Mouse (Mus musculus) hindbrain, embryonic 12.5 days (tissue): ENCODE results near the gene Myo7a. TPM values are rescaled to one million over a fixed set of nuclear protein-coding genes. Genes with fewer than 3 reads are reported as not detected.

ENCODE experiments used
- ATAC-seq: fragments of 200-750 bp; cut with Nextera tagmentation; 2 replicates; pipeline ENCODE4 v1.8.0; 2017; ENCODE audit warnings: moderate TSS enrichment; ENCODE audit not compliant: low FRiP score
- H3K27ac ChIP-seq: fragments of 300-500 bp; sonication (generic); 2 replicates; pipeline ENCODE4 v1.5.1; 2016; ENCODE audit warnings: mild to moderate bottlenecking
- H3K27me3 ChIP-seq: fragments of 300-500 bp; sonication (generic); 2 replicates; pipeline ENCODE4 v1.6.1; 2016; ENCODE audit warnings: mild to moderate bottlenecking
- H3K36me3 ChIP-seq: fragments of 300-500 bp; sonication (generic); 2 replicates; pipeline ENCODE4 v1.6.1; 2016; ENCODE audit warnings: mild to moderate bottlenecking
- H3K4me1 ChIP-seq: fragments of 300-500 bp; sonication (generic); 2 replicates; pipeline ENCODE4 v1.6.1; 2016
- H3K4me2 ChIP-seq: fragments of 300-500 bp; sonication (generic); replicated peaks from 2 replicates; pipeline ENCODE4 v1.6.1; 2016; ENCODE audit warnings: mild to moderate bottlenecking
- H3K4me3 ChIP-seq: fragments of 300-500 bp; sonication (generic); 2 replicates; pipeline ENCODE4 v1.5.1; 2016; ENCODE audit warnings: mild to moderate bottlenecking
- H3K9ac ChIP-seq: fragments of 300-500 bp; sonication (generic); 2 replicates; pipeline ENCODE4 v1.6.1; 2016; ENCODE audit warnings: mild to moderate bottlenecking, moderate library complexity
- H3K9me3 ChIP-seq: fragments of 300-500 bp; sonication (generic); replicated peaks from 2 replicates; pipeline ENCODE4 v1.6.1; 2016; ENCODE audit warnings: mild to moderate bottlenecking
- WGBS: fragments of 180-500 bp; shearing (Covaris S2); methylation state at CpG from one replicate; pipeline ENCODE4 v1.1.7; 2016; 5-methylcytosine and 5-hydroxymethylcytosine counted together
- polyA plus RNA-seq: library from polyadenylated mRNA; unstranded; fragments of >200 nt; fragmentation: Nextera tagmentation; extraction: Ambion mirVana; gene quantifications from 2 replicates; pipeline ENCODE4 v1.2.1, GENCODE M21; 2016

The Myo7a gene
- 21.9 and 22.5 TPM in 2 replicates for polyA plus RNA-seq

GRCm38 (mm10) chr7:98119179-98119960 is at the start of gene Myo7a:
Myo7a (minus strand) TSS chr7:98119524.
- peak within 1 kb of the TSS; percentile 49 for H3K4me2 ChIP-seq
- peaks cover 12% of the 10 kb centered on the region; the same call in 1 of the 2 replicates for H3K27me3 ChIP-seq
- H3K9ac ChIP-seq, result 0 out of 2 replicates have a peak within 1 kb of the TSS, but pooled peaks have one; percentile 2
- WGBS, result 34% methylated on average over 9 of the region's 9 CpGs
- H3K4me1 ChIP-seq, result peaks cover 8% of the 10 kb centered on the region
- peak within 1 kb of the TSS; percentile 12; the same call in 1 of the 2 replicates for H3K4me3 ChIP-seq
- H3K27ac ChIP-seq, result no peak within 1 kb of the TSS
- no peaks in the 10 kb centered on the region for H3K9me3 ChIP-seq
- no peaks in the 10 kb centered on the region for H3K36me3 ChIP-seq
- ATAC-seq, result no peak

GRCm38 (mm10) chr7:98164999-98165528 is 45.7 kb upstream of the Myo7a start:
- no peaks in the 10 kb centered on the region for H3K36me3 ChIP-seq
- H3K4me3 ChIP-seq, result no peak overlapping the region
- 0 out of 2 replicates have a peak, but pooled peaks cover 3% of the 10 kb centered on the region for H3K27me3 ChIP-seq
- WGBS, result 57% methylated on average over 10 of the region's 10 CpGs
- H3K27ac ChIP-seq, result peak overlapping the region; percentile 58
- no peak overlapping the region for H3K4me2 ChIP-seq
- peak; percentile 68 for ATAC-seq
- no peaks in the 10 kb centered on the region for H3K9me3 ChIP-seq
- 0 out of 2 replicates have a peak overlapping the region, but pooled peaks have one; percentile 1 for H3K9ac ChIP-seq
- peaks cover 20% of the 10 kb centered on the region for H3K4me1 ChIP-seq

GRCm38 (mm10) chr7:98164382-98164998 is 45.2 kb upstream of the Myo7a start:
- ATAC-seq, result 0 out of 2 replicates have a peak, but pooled peaks have one; percentile 5
- H3K4me3 ChIP-seq, result no peak overlapping the region
- H3K4me1 ChIP-seq, result peaks cover 24% of the 10 kb centered on the region
- H3K4me2 ChIP-seq, result no peak overlapping the region
- no peaks in the 10 kb centered on the region for H3K9me3 ChIP-seq
- H3K36me3 ChIP-seq, result no peaks in the 10 kb centered on the region
- H3K27me3 ChIP-seq, result 0 out of 2 replicates have a peak, but pooled peaks cover 3% of the 10 kb centered on the region
- WGBS, result 76% methylated on average over 9 of the region's 9 CpGs
- H3K27ac ChIP-seq, result peak overlapping the region; percentile 58; the same call in 1 of the 2 replicates
- H3K9ac ChIP-seq, result no peak overlapping the region

- ATAC-seq, result no peak
- no peak overlapping the region for H3K27ac ChIP-seq
- no peak overlapping the region for H3K4me2 ChIP-seq
- 0 out of 2 replicates have a peak, but pooled peaks cover 3% of the 10 kb centered on the region for H3K27me3 ChIP-seq
- H3K9me3 ChIP-seq, result no peaks in the 10 kb centered on the region
- no peak overlapping the region for H3K9ac ChIP-seq
- no peaks in the 10 kb centered on the region for H3K36me3 ChIP-seq
- H3K4me1 ChIP-seq, result peaks cover 25% of the 10 kb centered on the region
- H3K4me3 ChIP-seq, result no peak overlapping the region
- 69% methylated on average over 3 of the region's 3 CpGs for WGBS
These were observed 44.4 kb upstream of the Myo7a start for GRCm38 (mm10) chr7:98163700-98164099.

GRCm38 (mm10) chr7:98162239-98162638 is 42.9 kb upstream of the Myo7a start:
- Histone ChIP-seq H3K27ac (no peak overlapping the region), H3K36me3 (no peaks in the 10 kb centered on the region), H3K4me3 (no peak overlapping the region), H3K4me2 (no peak overlapping the region), H3K9ac (no peak overlapping the region), H3K4me1 (peaks cover 39% of the 10 kb centered on the region), H3K9me3 (no peaks in the 10 kb centered on the region), H3K27me3 (peaks cover 8% of the 10 kb centered on the region; the same call in 1 of the 2 replicates)
- 79% methylated on average over 6 of the region's 6 CpGs for WGBS
- no peak for ATAC-seq

GRCm38 (mm10) chr7:98160041-98160740 is 40.9 kb upstream of the Myo7a start:
- Histone ChIP-seq H3K27me3 (peaks cover 8% of the 10 kb centered on the region; the same call in 1 of the 2 replicates), H3K27ac (no peak overlapping the region), H3K4me2 (no peak overlapping the region), H3K36me3 (no peaks in the 10 kb centered on the region), H3K4me1 (peaks cover 51% of the 10 kb centered on the region), H3K9me3 (no peaks in the 10 kb centered on the region), H3K4me3 (no peak overlapping the region), H3K9ac (no peak overlapping the region)
- WGBS, result 57% methylated on average over 8 of the region's 8 CpGs
- ATAC-seq, result no peak

- 56% methylated on average over 8 of the region's 8 CpGs for WGBS
- ATAC-seq, result no peak
- H3K4me2 ChIP-seq, result no peak overlapping the region
- no peak overlapping the region; the same call in 1 of the 2 replicates for H3K27ac ChIP-seq
- H3K36me3 ChIP-seq, result no peaks in the 10 kb centered on the region
- H3K27me3 ChIP-seq, result peaks cover 8% of the 10 kb centered on the region; the same call in 1 of the 2 replicates
- H3K4me1 ChIP-seq, result peaks cover 44% of the 10 kb centered on the region
- no peaks in the 10 kb centered on the region for H3K9me3 ChIP-seq
- H3K9ac ChIP-seq, result no peak overlapping the region
- H3K4me3 ChIP-seq, result no peak overlapping the region
These were observed 39.2 kb upstream of the Myo7a start for GRCm38 (mm10) chr7:98158481-98158880.

GRCm38 (mm10) chr7:98157636-98158332 is 38.5 kb upstream of the Myo7a start:
- ATAC-seq, result no peak
- Histone ChIP-seq H3K4me3 (no peak overlapping the region), H3K27ac (no peak overlapping the region; the same call in 1 of the 2 replicates), H3K4me2 (no peak overlapping the region), H3K4me1 (peaks cover 44% of the 10 kb centered on the region), H3K27me3 (peaks cover 8% of the 10 kb centered on the region; the same call in 1 of the 2 replicates), H3K9ac (peak overlapping the region; percentile 32; the same call in 1 of the 2 replicates), H3K36me3 (no peaks in the 10 kb centered on the region), H3K9me3 (no peaks in the 10 kb centered on the region)
- 58% methylated on average over 5 of the region's 5 CpGs for WGBS

GRCm38 (mm10) chr7:98156280-98156665 is 36.9 kb upstream of the Myo7a start:
- Histone ChIP-seq H3K27ac (no peak overlapping the region), H3K4me1 (peaks cover 54% of the 10 kb centered on the region), H3K9ac (no peak overlapping the region), H3K9me3 (no peaks in the 10 kb centered on the region), H3K4me3 (no peak overlapping the region), H3K27me3 (peaks cover 12% of the 10 kb centered on the region), H3K36me3 (no peaks in the 10 kb centered on the region), H3K4me2 (no peak overlapping the region)
- WGBS, result 56% methylated on average over 3 of the region's 3 CpGs
- no peak for ATAC-seq

- WGBS, result 30% methylated on average over 8 of the region's 8 CpGs
- H3K27ac ChIP-seq, result no peak overlapping the region
- H3K9ac ChIP-seq, result no peak overlapping the region
- no peaks in the 10 kb centered on the region for H3K9me3 ChIP-seq
- peaks cover 13% of the 10 kb centered on the region for H3K27me3 ChIP-seq
- H3K36me3 ChIP-seq, result no peaks in the 10 kb centered on the region
- H3K4me3 ChIP-seq, result no peak overlapping the region
- H3K4me1 ChIP-seq, result peaks cover 54% of the 10 kb centered on the region
- peak; percentile 27; the same call in 1 of the 2 replicates for ATAC-seq
- H3K4me2 ChIP-seq, result no peak overlapping the region
These were observed 36.4 kb upstream of the Myo7a start for GRCm38 (mm10) chr7:98155546-98156279.

- ATAC-seq, result no peak
- 66% methylated on average over 5 of the region's 5 CpGs for WGBS
- H3K4me1 ChIP-seq, result peaks cover 59% of the 10 kb centered on the region
These were observed 34.6 kb upstream of the Myo7a start for GRCm38 (mm10) chr7:98153892-98154291.

More at GRCm38 (mm10) chr7:98153892-98154291, 34.6 kb upstream of the Myo7a start:
- H3K4me3 ChIP-seq, result no peak overlapping the region
- no peak overlapping the region for H3K9ac ChIP-seq
- H3K9me3 ChIP-seq, result no peaks in the 10 kb centered on the region
- H3K27me3 ChIP-seq, result peaks cover 13% of the 10 kb centered on the region
- H3K27ac ChIP-seq, result no peak overlapping the region
- no peak overlapping the region for H3K4me2 ChIP-seq
- H3K36me3 ChIP-seq, result no peaks in the 10 kb centered on the region
